Mouse (Mus musculus): ENCODE results near the gene St6galnac6. TPM values are rescaled to one million over a fixed set of nuclear protein-coding genes. Genes with fewer than 3 reads are reported as not detected.

Gene St6galnac6
- total RNA-seq, 2 experiments from 2014 or later, result 14.2 to 16.2 TPM

- ATAC-seq (replicated peaks; ENCODE audit: poor library complexity, severe bottlenecking), result peak; percentile 29; the same call in 1 of the 2 replicates
Measured at GRCm38 (mm10) chr2:32608778-32609435, 9.4 kb downstream of the St6galnac6 start.

GRCm38 (mm10) chr2:32610610-32611229, 11.2 kb downstream of the St6galnac6 start:
- 0 out of 2 replicates have a peak, but pooled peaks have one; percentile 10 for ATAC-seq (replicated peaks; ENCODE audit: poor library complexity, severe bottlenecking)

- ATAC-seq (replicated peaks; ENCODE audit: poor library complexity, severe bottlenecking), result no peak
Measured at GRCm38 (mm10) chr2:32612274-32612673, 12.8 kb downstream of the St6galnac6 start.

- no peak for ATAC-seq (replicated peaks; ENCODE audit: poor library complexity, severe bottlenecking)
Measured at GRCm38 (mm10) chr2:32617109-32617508, 17.6 kb downstream of the St6galnac6 start.

- ATAC-seq (replicated peaks; ENCODE audit: poor library complexity, severe bottlenecking), result no peak
Measured at GRCm38 (mm10) chr2:32617601-32618000, 18.1 kb downstream of the St6galnac6 start.

GRCm38 (mm10) chr2:32618051-32618450, 18.5 kb downstream of the St6galnac6 start:
- ATAC-seq (replicated peaks; ENCODE audit: poor library complexity, severe bottlenecking), result no peak

GRCm38 (mm10) chr2:32620682-32621516, 21.4 kb downstream of the St6galnac6 start:
- ATAC-seq (replicated peaks; ENCODE audit: poor library complexity, severe bottlenecking), result no peak

GRCm38 (mm10) chr2:32621517-32621859, 22.0 kb downstream of the St6galnac6 start, which contains the start of gene Ak1:
Ak1 (plus strand) TSS chr2:32621758.
- no peak for ATAC-seq (replicated peaks; ENCODE audit: poor library complexity, severe bottlenecking)

GRCm38 (mm10) chr2:32624111-32624748, 24.7 kb downstream of the St6galnac6 start:
- ATAC-seq (replicated peaks; ENCODE audit: poor library complexity, severe bottlenecking), result no peak

- ATAC-seq (replicated peaks; ENCODE audit: poor library complexity, severe bottlenecking), result peak; percentile 31
Measured at GRCm38 (mm10) chr2:32625212-32625872, 25.8 kb downstream of the St6galnac6 start.

GRCm38 (mm10) chr2:32625873-32626694, 26.6 kb downstream of the St6galnac6 start:
- ATAC-seq (replicated peaks; ENCODE audit: poor library complexity, severe bottlenecking), result no peak

GRCm38 (mm10) chr2:32627266-32628043, 27.9 kb downstream of the St6galnac6 start:
- no peak for ATAC-seq (replicated peaks; ENCODE audit: poor library complexity, severe bottlenecking)

GRCm38 (mm10) chr2:32628044-32628550, 28.6 kb downstream of the St6galnac6 start:
- no peak for ATAC-seq (replicated peaks; ENCODE audit: poor library complexity, severe bottlenecking)

- no peak for ATAC-seq (replicated peaks; ENCODE audit: poor library complexity, severe bottlenecking)
Measured at GRCm38 (mm10) chr2:32628729-32629128, 29.2 kb downstream of the St6galnac6 start.

GRCm38 (mm10) chr2:32629276-32629976, 29.9 kb downstream of the St6galnac6 start:
- peak; percentile 65 for ATAC-seq (replicated peaks; ENCODE audit: poor library complexity, severe bottlenecking)

GRCm38 (mm10) chr2:32630036-32630435, 30.5 kb downstream of the St6galnac6 start:
- no peak for ATAC-seq (replicated peaks; ENCODE audit: poor library complexity, severe bottlenecking)

- ATAC-seq (replicated peaks; ENCODE audit: poor library complexity, severe bottlenecking), result no peak
Measured at GRCm38 (mm10) chr2:32631046-32631445, 31.5 kb downstream of the St6galnac6 start.

Data from granulocyte monocyte progenitor cell, adult 5-6 weeks (primary cell).